Mouse (Mus musculus) ES-E14 (cell line): ENCODE measurements at regions not wholly inside any gene's neighbourhood (a gene's known extent, or its start where the extent isn't known, plus 50 kb on each side); places are given as distances from the start of the nearest gene placed in this dataset.

ENCODE experiments used
- CHD2 ChIP-seq: IDR thresholded peaks from 2 replicates; pipeline ENCODE4 v1.6.1; 2014; ENCODE audit warnings: mild to moderate bottlenecking, low read depth, low read length, inconsistent platforms
- ZC3H11A ChIP-seq: IDR thresholded peaks from 2 replicates; pipeline ENCODE4 v1.6.1; 2012; ENCODE audit warnings: low read depth, mild to moderate bottlenecking, inconsistent platforms, low read length, borderline replicate concordance
- ZNF384 ChIP-seq: IDR thresholded peaks from 2 replicates; pipeline ENCODE4 v1.6.1; 2012; ENCODE audit warnings: low read depth, low read length, inconsistent platforms

DNA sequence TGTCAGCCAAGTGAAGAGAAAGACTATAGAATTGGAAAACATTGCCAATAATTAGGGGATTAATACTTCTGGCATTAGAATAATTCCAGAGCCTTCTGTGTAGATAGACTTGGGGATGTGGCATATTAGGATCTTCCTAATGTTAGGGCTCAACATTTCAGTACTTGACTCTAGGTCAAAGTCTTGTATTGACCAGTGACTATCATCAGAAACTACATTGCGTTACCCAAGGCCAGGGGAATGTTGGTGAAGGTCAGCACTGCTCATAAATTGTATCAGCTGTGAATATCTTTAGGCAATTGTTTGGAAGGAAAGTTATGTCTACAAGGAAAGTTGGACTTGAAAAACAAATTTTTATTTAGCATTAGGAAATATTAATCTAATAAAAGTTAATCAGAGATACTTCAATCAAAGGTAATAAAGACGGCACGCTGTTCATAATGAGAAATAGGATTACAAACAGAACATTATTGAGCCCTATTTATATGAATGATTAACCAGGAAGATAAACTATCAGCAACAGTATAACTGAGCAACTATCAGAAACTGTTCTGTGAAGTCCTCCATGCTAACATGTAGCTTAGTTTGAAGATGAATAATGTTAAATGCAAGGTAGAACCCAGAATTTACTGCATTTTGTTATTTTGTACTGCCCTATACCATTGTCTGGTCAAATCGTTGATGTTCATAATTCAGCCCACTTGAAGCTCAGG lies 310.2 kb downstream of the Adcyap1 start:
- TF ChIP-seq ZC3H11A (no peak), ZNF384 (no peak), CHD2 (no peak)
